Mouse (Mus musculus) bone marrow, adult 2 months (tissue): ENCODE results near the gene Exosc10.

Experiments
- CTCF ChIP-seq: fragments of 200-500 bp; IDR thresholded peaks from 2 replicates; pipeline ENCODE4 v1.5.1; 2011; ENCODE audit warnings: low read length, control low read depth; ENCODE audit not compliant: control insufficient read depth, insufficient read depth
- POLR2A ChIP-seq: fragments of 200-500 bp; IDR thresholded peaks from 2 replicates; pipeline ENCODE4 v1.6.1; 2011; ENCODE audit warnings: low read depth, mild to moderate bottlenecking, control low read depth, low read length, borderline replicate concordance; ENCODE audit not compliant: control insufficient read depth

- TF ChIP-seq CTCF = no peak
- TF ChIP-seq POLR2A = no peak
These were observed 25.0 kb downstream of the Exosc10 start for GRCm38 (mm10) chr4:148583257-148583656.
